Mouse (Mus musculus) lung, postnatal 0 days (tissue): Measurements from ENCODE around the gene Adam12.
A peak's percentile ranks its signal among the peaks of the same experiment; 100 is the strongest.

Experiments used
- CTCF ChIP-seq: IDR thresholded peaks from 2 replicates; pipeline ENCODE4 v1.5.1; 2016; ENCODE audit warnings: antibody characterized with exemption, mild to moderate bottlenecking
- EP300 ChIP-seq: IDR thresholded peaks from 2 replicates; pipeline ENCODE4 v1.6.1; 2016; ENCODE audit warnings: antibody characterized with exemption, mild to moderate bottlenecking, control low read depth

DNA sequence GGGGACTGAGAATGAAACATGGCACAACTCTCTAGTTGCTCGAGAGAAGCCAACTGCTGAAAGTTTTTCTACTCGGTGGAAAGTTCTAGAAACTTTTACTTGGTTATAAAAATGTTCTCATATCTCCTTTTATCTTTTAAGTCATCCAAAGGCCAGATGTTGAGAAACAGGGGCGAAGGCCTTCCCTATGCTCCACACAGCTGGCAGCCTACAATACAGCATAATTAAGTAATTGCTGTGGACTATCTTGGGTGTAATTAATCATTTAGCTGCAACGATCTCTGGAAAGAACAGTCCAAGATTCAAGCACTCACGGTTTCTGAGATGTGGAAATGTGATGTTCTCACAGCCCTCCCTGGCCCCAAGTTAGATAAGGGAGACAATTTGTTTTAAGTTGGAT lies 243.6 kb downstream of the Adam12 start:
- TF ChIP-seq CTCF (no peak), EP300 (0 out of 2 replicates have a peak, but pooled peaks have one; percentile 28)
